Mouse (Mus musculus) spleen, adult 2 months (tissue): ENCODE measurements around the gene Olfr119.
"Not testable (repeated sequence)": the region's sequence is repeated elsewhere in the genome, so short reads cannot be mapped to it uniquely, and the experiment has no call there.

Experiments used
- CTCF ChIP-seq: fragments of 200-500 bp; IDR thresholded peaks from 2 replicates; pipeline ENCODE4 v1.5.1; 2011; ENCODE audit warnings: mild to moderate bottlenecking, inconsistent platforms; ENCODE audit not compliant: insufficient read depth, insufficient read length, insufficient replicate concordance; ENCODE audit errors: extremely low read depth
- POLR2A ChIP-seq: fragments of 200-500 bp; IDR thresholded peaks from 2 replicates; pipeline ENCODE4 v1.6.1; 2011; ENCODE audit warnings: low read depth, low read length, inconsistent platforms

GRCm38 (mm10) chr17:37696264-37696663 is at the start of gene Olfr119:
- not testable (repeated sequence) for TF ChIP-seq CTCF, POLR2A
